Mouse (Mus musculus) limb, embryonic 15.5 days (tissue): ENCODE data around the gene Mpv17l2. TPM values are rescaled to one million over a fixed set of nuclear protein-coding genes. Genes with fewer than 3 reads are reported as not detected.

ENCODE experiments used
- ATAC-seq: fragments of 200-750 bp; cut with Nextera tagmentation; 2 replicates; pipeline ENCODE4 v1.8.0; 2017; ENCODE audit warnings: low read depth, moderate TSS enrichment; ENCODE audit not compliant: insufficient number of reproducible peaks, low FRiP score, low TSS enrichment
- H3K27ac ChIP-seq: fragments of 300-500 bp; sonication (generic); 2 replicates; pipeline ENCODE4 v1.5.1; 2015; ENCODE audit warnings: moderate library complexity, mild to moderate bottlenecking, inconsistent platforms
- H3K27me3 ChIP-seq: fragments of 300-500 bp; sonication (generic); 2 replicates; pipeline ENCODE4 v1.6.1; 2015; ENCODE audit warnings: inconsistent platforms
- H3K36me3 ChIP-seq: fragments of 300-500 bp; sonication (generic); 2 replicates; pipeline ENCODE4 v1.6.1; 2015; ENCODE audit warnings: inconsistent platforms
- H3K4me1 ChIP-seq: fragments of 300-500 bp; sonication (generic); 2 replicates; pipeline ENCODE4 v1.6.1; 2015; ENCODE audit warnings: inconsistent platforms
- H3K4me2 ChIP-seq: fragments of 300-500 bp; sonication (generic); 2 replicates; pipeline ENCODE4 v1.6.1; 2015; ENCODE audit warnings: mild to moderate bottlenecking, inconsistent platforms
- H3K4me3 ChIP-seq: fragments of 300-500 bp; sonication (generic); 2 replicates; pipeline ENCODE4 v1.5.1; 2015; ENCODE audit warnings: mild to moderate bottlenecking, inconsistent platforms
- H3K9ac ChIP-seq: fragments of 300-500 bp; sonication (generic); 2 replicates; pipeline ENCODE4 v1.6.1; 2015; ENCODE audit warnings: inconsistent platforms
- H3K9me3 ChIP-seq: fragments of 300-500 bp; sonication (generic); 2 replicates; pipeline ENCODE4 v1.6.1; 2016; ENCODE audit warnings: inconsistent platforms
- WGBS: fragments of 180-500 bp; shearing (Covaris S2); methylation state at CpG from one replicate; pipeline ENCODE4 v1.1.7; 2015; 5-methylcytosine and 5-hydroxymethylcytosine counted together
- polyA plus RNA-seq: library from polyadenylated mRNA; unstranded; fragments of >200 nt; fragmentation: Nextera tagmentation; extraction: Ambion mirVana; gene quantifications from 2 replicates; pipeline ENCODE4 v1.2.1, GENCODE M21; 2015

Gene Mpv17l2
- polyA plus RNA-seq, 1 experiment from 2014 or later, result 41.9 TPM

DNA sequence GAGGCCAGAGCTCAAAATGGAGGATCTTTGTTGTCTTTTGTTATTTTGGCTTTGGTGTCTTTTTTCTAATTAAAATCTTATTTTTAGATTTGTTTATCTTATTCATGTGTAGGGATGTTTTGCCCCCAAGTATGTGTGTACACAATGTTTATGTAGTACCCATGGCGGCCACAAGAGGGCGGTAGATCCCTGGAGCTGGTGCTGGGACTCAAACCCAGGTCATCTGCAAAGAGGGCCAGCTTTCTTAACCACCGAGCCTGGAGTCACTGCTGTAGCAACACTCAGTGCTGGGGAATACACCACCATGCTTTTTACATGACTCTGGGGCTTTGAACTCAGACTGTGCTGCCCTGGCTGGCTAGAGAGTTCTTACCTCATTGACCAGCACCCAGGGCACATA is 2.6 kb upstream of the Mpv17l2 start:
- Histone ChIP-seq H3K4me1 (peaks cover 50% of the 10 kb centered on the region), H3K27me3 (no peaks in the 10 kb centered on the region), H3K4me2 (no peak overlapping the region), H3K4me3 (no peak overlapping the region), H3K36me3 (peaks cover 7% of the 10 kb centered on the region), H3K27ac (0 out of 2 replicates have a peak overlapping the region, but pooled peaks have one; percentile 27), H3K9me3 (no peaks in the 10 kb centered on the region), H3K9ac (no peak overlapping the region)
- WGBS, result 3% methylated on average over 3 of the region's 3 CpGs
- no peak for ATAC-seq

DNA sequence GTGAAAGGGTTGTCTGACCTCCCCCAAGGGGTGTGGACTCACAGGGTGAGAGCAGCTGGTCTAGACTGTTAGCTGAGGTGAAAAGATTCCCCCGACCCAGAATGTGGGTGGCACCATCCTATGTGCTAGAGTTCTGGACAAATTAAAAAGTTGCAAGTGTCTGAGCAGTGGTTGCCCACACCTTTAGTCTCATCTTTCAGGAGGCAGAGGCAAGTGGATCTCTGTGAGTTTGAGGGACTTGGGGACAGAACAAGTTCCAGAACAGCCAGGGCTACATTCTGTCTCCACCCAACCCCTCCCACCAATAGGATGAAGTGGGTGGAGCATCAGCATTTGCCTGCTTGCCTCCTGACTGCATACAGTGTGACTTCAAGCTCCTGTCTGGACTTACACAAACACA is 1.4 kb upstream of the Mpv17l2 start:
- Histone ChIP-seq H3K9me3 (no peaks in the 10 kb centered on the region), H3K27me3 (no peaks in the 10 kb centered on the region), H3K36me3 (peaks cover 12% of the 10 kb centered on the region), H3K4me3 (no peak overlapping the region), H3K9ac (no peak overlapping the region), H3K27ac (no peak overlapping the region), H3K4me2 (no peak overlapping the region), H3K4me1 (peaks cover 47% of the 10 kb centered on the region)
- ATAC-seq, result no peak
- 74% methylated on average over 1 of the region's 1 CpGs for WGBS

DNA sequence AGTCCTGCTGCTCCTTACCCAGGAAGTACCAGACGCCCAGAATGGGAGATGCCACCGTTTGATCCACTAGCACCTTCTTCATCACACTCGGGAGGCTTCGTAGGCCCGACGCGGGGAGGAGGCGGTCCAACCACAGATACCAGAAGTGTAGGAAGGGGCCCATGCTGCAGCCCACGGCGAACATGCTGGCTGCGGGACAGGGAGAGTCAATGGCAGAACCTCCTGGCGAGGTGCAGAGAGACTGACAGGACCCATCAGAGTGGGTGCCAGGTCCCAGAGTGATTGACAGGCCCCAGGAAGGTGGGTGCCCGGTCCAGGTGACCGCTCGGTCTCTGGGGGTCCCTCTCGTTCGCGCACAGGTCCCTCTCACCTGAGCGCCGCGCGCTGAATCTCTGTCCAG is 396 bp downstream of the Mpv17l2 start:
- no peaks in the 10 kb centered on the region for H3K27me3 ChIP-seq
- H3K4me3 ChIP-seq, result peak overlapping the region; percentile 71
- peaks cover 43% of the 10 kb centered on the region for H3K4me1 ChIP-seq
- peaks cover 27% of the 10 kb centered on the region for H3K36me3 ChIP-seq
- WGBS, result under 1% methylated on average over 22 of the region's 22 CpGs
- peak overlapping the region; percentile 96 for H3K4me2 ChIP-seq
- peak overlapping the region; percentile 70 for H3K9ac ChIP-seq
- H3K27ac ChIP-seq, result peak overlapping the region; percentile 84
- no peaks in the 10 kb centered on the region for H3K9me3 ChIP-seq
- no peak; the same call in 1 of the 2 replicates for ATAC-seq

DNA sequence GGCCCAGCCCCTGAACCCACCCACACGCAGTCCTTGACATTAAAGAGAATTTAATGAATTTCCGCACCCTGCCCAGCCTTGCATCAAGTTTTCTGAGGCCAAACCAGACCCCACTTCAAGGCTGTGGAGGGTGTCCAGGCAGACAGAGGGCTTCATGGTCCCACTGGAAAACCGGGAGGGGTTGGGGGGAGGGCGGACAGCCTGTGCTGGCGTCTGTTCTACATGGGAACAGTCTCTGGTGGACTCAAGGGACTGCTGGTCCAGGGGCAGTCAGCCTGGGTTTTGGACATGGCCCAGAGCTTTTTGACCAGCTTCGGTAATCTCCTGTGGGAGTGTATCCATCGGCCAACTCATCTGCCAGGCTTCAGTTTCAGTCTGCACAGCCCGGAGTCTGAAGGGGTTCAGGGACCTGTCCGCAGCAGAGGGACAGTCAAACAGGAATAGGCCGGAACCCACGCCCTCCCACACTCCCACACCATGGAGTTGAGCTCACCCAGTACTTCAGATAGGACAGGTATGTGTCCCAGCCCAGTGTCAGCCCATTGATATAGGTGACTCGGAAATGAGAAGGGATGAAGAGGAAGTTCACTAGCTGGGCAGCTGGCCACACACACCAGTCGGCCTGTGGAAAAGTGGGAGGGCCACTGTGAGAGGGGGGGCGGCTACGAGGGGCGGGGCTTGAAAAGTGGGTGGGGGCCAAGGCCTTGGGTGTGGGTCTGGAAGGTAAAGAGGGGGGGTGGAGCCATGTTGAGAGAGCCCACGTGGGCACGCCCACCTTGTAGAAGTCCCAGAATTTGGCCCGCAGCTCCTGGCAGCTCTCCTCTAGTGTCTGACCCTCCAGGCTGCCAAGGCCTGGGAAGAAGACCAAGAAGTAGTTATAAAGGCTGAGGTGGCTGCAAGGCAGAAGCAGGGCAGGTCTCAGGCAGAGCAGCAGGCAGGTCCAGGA is 1.9 kb downstream of the Mpv17l2 start:
- Histone ChIP-seq H3K9me3 (no peaks in the 10 kb centered on the region), H3K36me3 (peaks cover 27% of the 10 kb centered on the region), H3K4me1 (peaks cover 45% of the 10 kb centered on the region), H3K9ac (no peak overlapping the region), H3K4me2 (no peak overlapping the region), H3K4me3 (no peak overlapping the region), H3K27ac (peak overlapping the region; percentile 58; the same call in 1 of the 2 replicates), H3K27me3 (no peaks in the 10 kb centered on the region)
- no peak for ATAC-seq
- 64% methylated on average over 19 of the region's 19 CpGs for WGBS

DNA sequence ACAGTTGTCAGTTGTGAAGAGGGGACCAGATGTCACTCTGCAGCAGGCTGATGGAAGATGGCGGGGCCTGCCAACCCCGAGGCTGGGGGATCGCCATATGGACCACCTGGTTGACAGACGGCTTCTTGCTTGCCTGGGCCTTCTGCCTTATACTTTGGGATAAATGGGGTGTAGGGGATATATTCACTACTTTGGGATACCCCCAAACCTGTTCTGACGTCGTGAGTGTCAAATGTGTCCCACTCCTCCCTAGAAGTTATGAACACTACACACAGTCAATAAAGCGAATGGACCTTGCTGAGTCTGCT is 2.5 kb downstream of the Mpv17l2 start:
- no peak overlapping the region for H3K4me2 ChIP-seq
- peaks cover 27% of the 10 kb centered on the region for H3K36me3 ChIP-seq
- no peaks in the 10 kb centered on the region for H3K9me3 ChIP-seq
- no peak overlapping the region for H3K4me3 ChIP-seq
- WGBS, result 78% methylated on average over 7 of the region's 7 CpGs
- H3K27ac ChIP-seq, result no peak overlapping the region
- H3K4me1 ChIP-seq, result peaks cover 51% of the 10 kb centered on the region
- no peak for ATAC-seq
- no peaks in the 10 kb centered on the region for H3K27me3 ChIP-seq
- no peak overlapping the region for H3K9ac ChIP-seq

DNA sequence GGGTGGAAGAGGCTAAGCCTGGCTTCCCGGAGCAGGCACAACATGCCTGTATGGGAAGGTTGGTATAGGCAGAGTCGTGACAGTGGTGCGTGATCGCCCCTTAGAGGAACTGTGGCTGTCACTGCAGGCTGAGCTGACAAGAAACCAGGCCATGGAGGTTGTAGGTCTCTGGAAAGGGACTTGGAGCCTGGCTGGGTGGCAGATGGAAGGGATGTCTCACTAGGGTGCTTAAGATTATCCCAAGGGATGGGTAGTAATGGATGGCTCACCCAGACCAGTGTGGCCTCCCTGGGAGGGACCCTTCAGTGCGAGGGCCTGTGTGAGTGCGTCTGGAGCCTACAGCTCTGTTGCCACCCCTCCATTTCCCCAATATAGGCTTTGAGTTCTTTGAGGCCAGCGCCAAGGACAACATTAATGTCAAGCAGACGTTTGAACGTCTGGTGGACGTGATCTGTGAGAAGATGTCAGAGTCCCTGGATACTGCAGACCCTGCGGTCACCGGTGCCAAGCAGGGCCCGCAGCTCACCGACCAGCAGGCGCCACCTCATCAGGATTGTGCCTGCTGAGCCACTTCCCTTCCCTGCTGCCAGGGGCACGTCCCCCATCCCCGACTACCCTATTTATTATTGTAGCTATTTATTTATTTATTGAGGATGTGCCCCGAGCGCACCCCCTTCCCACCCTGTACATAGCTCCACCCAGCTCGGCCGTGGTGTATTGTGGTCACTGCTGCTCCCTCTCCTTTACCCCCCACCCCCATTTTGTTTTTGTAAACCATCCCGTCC is 3.0 kb downstream of the Mpv17l2 start:
- ATAC-seq, result no peak

DNA sequence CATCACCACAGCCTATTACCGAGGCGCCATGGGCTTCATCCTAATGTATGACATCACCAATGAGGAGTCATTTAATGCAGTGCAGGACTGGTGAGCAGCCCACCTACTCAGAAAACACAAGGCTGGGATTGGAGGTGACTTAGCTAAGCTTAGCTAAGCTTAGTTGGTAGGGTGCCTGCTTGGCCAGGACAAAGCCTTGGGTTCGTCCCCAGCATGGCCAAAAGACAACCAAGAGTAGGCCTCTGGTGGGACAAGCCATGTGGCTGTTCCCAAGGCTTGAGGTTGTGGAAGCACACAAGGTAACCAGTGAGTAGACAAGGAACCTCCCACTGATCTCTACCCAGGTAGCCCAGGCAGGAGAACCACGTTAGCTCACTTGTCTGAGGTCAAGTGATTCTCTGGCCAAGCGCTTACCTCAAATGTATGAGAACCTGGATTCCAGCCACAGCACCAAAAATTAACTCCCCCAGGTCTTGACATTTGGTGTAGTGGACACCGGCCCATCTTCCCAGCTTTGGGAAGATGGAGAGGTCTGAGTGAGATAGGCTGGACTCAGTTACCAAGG is 4.2 kb downstream of the Mpv17l2 start:
- H3K36me3 ChIP-seq, result peaks cover 27% of the 10 kb centered on the region
- no peak overlapping the region for H3K4me2 ChIP-seq
- H3K27ac ChIP-seq, result no peak overlapping the region
- H3K4me3 ChIP-seq, result no peak overlapping the region
- no peak for ATAC-seq
- 92% methylated on average over 6 of the region's 6 CpGs for WGBS
- no peaks in the 10 kb centered on the region for H3K27me3 ChIP-seq
- H3K9me3 ChIP-seq, result no peaks in the 10 kb centered on the region
- H3K4me1 ChIP-seq, result peaks cover 60% of the 10 kb centered on the region
- no peak overlapping the region for H3K9ac ChIP-seq

More for the DNA sequence above, 3.0 kb downstream of the Mpv17l2 start:
- H3K9me3 ChIP-seq, result no peaks in the 10 kb centered on the region
- WGBS, result 74% methylated on average over 22 of the region's 22 CpGs
- H3K4me2 ChIP-seq, result no peak overlapping the region
- no peaks in the 10 kb centered on the region for H3K27me3 ChIP-seq
- H3K9ac ChIP-seq, result no peak overlapping the region
- no peak overlapping the region for H3K4me3 ChIP-seq
- peaks cover 56% of the 10 kb centered on the region for H3K4me1 ChIP-seq
- H3K36me3 ChIP-seq, result peaks cover 27% of the 10 kb centered on the region
- H3K27ac ChIP-seq, result no peak overlapping the region

DNA sequence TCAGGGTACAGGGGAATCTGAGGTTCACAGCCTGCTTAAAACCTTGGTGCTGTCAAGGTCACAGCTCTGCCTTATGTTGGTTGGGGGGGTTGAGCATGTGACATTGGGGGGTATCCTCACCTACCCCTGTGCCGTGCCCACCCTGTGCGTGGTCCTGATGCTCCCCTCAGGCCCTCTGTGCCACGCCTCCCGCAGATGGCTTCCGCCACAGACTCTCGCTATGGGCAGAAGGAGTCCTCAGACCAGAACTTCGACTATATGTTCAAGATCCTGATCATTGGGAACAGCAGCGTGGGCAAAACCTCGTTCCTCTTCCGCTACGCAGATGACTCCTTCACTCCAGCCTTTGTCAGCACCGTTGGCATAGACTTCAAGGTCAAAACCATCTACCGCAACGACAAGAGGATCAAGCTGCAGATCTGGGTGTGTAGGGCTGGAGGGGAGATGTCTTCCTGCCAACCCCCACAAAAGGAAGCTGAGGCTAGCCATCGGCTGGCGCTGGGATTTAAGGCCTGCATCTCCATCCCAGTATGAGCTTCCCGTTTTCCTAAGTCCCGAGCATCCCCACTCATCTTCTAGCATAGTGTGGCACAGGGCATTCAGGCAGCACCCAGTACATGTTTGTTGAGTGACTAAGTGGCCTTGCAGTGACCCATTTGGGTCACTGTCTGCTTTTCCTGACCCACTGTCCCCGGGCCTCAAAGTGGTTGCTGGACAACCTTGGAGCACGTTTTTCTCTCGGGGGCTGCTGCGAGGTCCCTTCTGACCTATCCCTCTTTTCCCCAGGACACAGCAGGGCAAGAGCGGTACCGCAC is 4.9 kb downstream of the Mpv17l2 start:
- Histone ChIP-seq H3K9ac (no peak overlapping the region), H3K27ac (no peak overlapping the region), H3K27me3 (no peaks in the 10 kb centered on the region), H3K9me3 (no peaks in the 10 kb centered on the region), H3K4me2 (peak overlapping the region; percentile 91), H3K4me3 (peak overlapping the region; percentile 74), H3K36me3 (peaks cover 27% of the 10 kb centered on the region), H3K4me1 (peaks cover 55% of the 10 kb centered on the region)
- no peak for ATAC-seq
- 83% methylated on average over 24 of the region's 24 CpGs for WGBS

DNA sequence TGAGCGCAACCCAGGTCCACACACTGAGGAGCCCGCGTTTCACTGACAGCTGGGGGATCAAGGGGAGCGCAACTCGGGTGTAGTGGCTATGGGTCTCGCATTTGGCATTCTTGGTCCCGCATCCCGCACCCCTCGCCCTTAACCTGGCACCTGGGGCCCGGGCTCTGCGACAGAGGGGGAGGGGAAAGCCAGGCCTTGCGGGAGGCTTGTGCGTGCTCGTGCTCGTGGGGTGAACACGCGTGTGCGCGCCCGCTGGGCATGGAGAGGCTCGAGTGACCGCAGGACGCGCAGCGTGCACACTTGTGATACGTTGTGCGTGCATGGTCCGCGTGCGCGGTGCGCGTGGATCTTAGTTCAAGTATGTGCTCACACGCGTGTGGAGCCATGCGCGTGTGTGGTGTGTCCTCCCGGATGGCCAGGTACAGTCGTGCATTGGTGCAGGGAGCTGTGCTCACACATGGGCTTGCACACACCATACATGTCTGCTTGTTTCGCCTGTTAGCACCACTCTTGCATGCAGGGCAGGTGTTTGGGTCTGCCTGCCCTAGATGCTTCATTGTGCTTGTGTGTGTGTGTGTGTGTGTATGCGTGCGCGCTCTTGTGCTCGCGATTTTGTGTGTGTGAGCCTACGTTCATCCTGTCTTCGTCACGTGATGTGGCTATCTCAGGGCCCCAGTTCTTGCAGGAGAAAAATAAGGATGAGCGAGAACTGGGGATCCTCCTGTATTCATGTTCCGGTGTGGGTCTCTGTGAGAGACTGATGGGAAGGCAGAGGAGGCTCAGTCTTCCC is 5.7 kb downstream of the Mpv17l2 start:
- no peaks in the 10 kb centered on the region for H3K27me3 ChIP-seq
- H3K4me2 ChIP-seq, result peak overlapping the region; percentile 91
- H3K9ac ChIP-seq, result peak overlapping the region; percentile 90
- peaks cover 48% of the 10 kb centered on the region for H3K4me1 ChIP-seq
- ATAC-seq, result no peak
- 14% methylated on average over 50 of the region's 50 CpGs for WGBS
- H3K4me3 ChIP-seq, result peak overlapping the region; percentile 74
- H3K36me3 ChIP-seq, result peaks cover 27% of the 10 kb centered on the region
- peak overlapping the region; percentile 84 for H3K27ac ChIP-seq
- no peaks in the 10 kb centered on the region for H3K9me3 ChIP-seq

DNA sequence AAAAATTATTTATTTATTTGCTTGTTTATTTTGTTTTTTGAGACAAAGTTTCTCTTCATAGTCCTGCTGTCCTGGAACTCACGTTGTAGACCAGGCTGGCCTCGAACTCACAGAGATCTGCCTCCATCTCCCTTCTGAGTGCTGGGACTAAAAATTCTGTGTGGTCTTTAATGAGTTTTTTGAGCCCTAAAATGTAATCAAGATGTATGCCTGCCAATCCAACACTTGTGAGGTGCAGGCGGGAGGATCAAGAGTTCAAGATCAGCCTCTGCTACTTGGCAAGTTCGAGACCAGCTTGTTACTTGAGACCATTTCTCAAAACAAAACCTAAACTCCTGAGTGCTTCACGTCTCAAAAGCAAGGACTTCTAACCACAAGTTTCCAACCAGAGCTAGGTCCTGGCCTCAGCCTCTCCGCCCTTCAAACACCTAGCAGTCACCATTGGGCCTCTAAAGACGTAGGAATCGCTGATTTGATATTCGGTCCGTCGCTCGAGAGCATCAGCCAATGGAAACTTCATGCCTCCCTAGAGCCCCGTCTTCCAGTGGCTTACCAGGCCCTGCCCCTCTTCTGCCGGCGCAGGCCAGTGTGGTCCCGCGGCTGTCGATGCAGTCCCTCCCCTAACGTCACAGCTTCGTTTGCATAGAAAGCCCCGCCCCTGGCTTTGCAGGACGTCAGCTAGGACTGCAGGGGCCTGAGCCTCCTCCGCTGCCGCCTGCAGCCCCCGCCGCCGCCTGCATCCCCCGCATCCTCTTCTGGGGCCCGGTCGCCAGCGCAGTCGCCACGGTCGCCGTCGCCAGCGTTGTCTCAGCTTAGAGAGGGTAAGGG is 6.5 kb downstream of the Mpv17l2 start, which contains the start of gene Rab3a:
TSS of gene Rab3a (plus strand) at position 637 of the 828 bp plus-strand sequence.
- H3K27me3 ChIP-seq, result no peaks in the 10 kb centered on the region
- H3K9ac ChIP-seq, result peak within 1 kb of the TSS; percentile 90
- peak within 1 kb of the TSS; percentile 86 for H3K27ac ChIP-seq
- WGBS, result 8% methylated on average over 37 of the region's 37 CpGs
- ATAC-seq, result peak; percentile 97
- peaks cover 27% of the 10 kb centered on the region for H3K36me3 ChIP-seq
- no peaks in the 10 kb centered on the region for H3K9me3 ChIP-seq
- peak within 1 kb of the TSS; percentile 74 for H3K4me3 ChIP-seq
- H3K4me1 ChIP-seq, result peaks cover 40% of the 10 kb centered on the region
- H3K4me2 ChIP-seq, result peak within 1 kb of the TSS; percentile 91
